13 mouse cellular contexts compared by ENCODE assay signal in the genomic region with DNA sequence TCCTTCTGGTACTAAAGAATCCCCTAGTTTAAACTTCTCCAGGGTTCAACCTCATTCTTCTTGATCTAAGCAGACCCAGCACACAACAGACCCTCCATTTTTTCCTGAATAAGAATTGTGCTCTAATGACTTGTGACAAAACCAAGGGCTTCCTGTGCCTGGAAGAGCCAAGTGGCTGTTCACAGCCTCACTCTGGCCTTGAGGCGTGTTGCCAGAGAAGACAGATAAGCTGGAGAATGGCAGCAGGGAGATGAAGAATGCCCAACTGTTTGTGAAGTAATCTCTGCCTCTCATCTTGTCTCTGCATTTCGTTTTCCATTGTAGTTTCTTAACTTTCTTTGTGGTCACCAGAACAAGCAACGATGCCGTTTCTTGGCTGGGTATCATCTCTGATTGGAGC.
"Had no signal": no experiment of that assay in that cellular context is flagged by ENCODE, and none has a peak within 500 bp of the region (broad histone marks: within the 10 kb centered on the region; RNA-seq: fewer than 3 reads in every experiment).

No protein-coding gene starts in this region.

- H3K36me3 ChIP-seq: limb, embryonic 12.5 days; liver, embryonic 13.5 days; midbrain, embryonic 10.5 days; neural tube, embryonic 13.5 days had no signal

- H3K4me3 ChIP-seq: limb, embryonic 12.5 days; liver, embryonic 13.5 days; midbrain, embryonic 10.5 days; neural tube, embryonic 13.5 days had no signal

- ATAC-seq: liver, postnatal 0 days; midbrain, embryonic 16.5 days had no signal

- H3K9ac ChIP-seq: limb, embryonic 12.5 days; liver, embryonic 13.5 days; liver, postnatal 0 days; neural tube, embryonic 13.5 days had no signal

- H3K9me3 ChIP-seq: limb, embryonic 12.5 days; liver, embryonic 13.5 days; midbrain, embryonic 10.5 days; neural tube, embryonic 13.5 days had no signal

- H3K4me2 ChIP-seq: limb, embryonic 12.5 days; liver, embryonic 13.5 days; neural tube, embryonic 13.5 days had no signal

- H3K27ac ChIP-seq: limb, embryonic 12.5 days; liver, embryonic 13.5 days; midbrain, embryonic 10.5 days; neural tube, embryonic 13.5 days had no signal

- H3K27me3 ChIP-seq: liver, embryonic 13.5 days had no signal

- H3K4me1 ChIP-seq: liver, embryonic 13.5 days had no signal

- DNase-seq: kidney, postnatal 36 days; liver; liver, embryonic 13.5 days; liver, postnatal 0 days; retina, postnatal 1 day; right cerebral cortex, postnatal 4 days; spleen, adult 18-20 months; thymus, adult 18-20 months; thymus, postnatal 14 days had no signal
